Mouse (Mus musculus): ENCODE measurements around the gene Chrm2.

Chrm2 gene

DNA sequence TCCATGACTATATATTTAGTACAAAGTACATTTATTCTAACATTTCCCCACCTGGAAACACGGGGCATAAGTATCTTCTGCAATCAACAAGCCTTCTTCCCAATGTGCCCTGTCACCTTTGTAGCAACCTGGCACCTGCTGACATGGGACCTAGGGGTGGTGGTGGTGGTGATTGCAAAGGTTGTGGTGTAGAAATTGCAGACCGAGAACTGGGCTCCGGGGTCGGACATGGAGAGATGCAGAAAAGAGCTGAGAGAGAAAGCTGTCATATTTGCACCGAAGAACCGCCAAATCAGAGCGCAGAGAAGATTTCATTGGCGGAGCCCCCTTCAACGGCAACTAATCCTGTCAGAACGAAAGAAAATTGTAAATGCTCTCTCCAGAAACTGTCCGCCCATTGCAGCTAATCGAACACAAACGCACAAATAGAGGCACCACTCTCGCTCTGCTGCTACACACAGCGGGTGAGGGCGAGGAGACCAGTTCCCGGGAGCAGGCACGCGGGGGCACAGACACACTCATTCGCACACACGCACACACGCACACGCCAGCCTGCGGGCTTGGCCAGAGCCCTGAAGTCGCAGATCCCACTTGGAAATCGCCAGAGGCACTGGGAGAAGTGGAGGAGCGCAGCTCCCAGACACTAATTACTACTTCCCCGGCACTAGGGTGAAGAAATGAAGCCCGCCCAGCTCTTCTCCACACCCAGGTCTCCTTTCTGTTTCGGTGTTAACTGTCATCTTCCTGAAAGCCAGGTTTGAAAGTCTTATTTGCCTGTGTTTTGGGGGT lies at the start of gene Chrm2:
TSS of gene Chrm2 (plus strand) at position 473 of the 789 bp plus-strand sequence.
- DNase-seq (ENCODE audit: low spot score): peak; percentile 38

DNA sequence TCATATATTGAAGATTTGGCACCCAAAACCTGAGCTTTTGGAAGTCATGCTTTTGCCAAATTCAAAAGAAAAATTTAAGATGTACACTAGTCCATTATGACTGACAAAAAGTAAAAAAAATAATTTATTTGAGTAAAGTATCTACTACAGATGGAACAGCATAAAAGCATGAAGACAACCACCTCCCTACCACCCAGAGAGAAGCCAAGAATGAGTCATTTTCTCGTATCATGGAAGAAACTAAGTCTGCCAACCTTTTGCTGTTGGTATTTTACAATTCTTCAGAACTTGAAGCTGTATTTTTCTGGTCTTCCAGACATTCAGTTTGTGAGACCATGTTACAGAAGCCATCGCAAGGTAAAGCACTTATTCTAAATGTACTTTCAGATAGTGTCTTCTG lies 13.9 kb upstream of the Chrm2 start:
- DNase-seq (ENCODE audit: low spot score): no peak

- DNase-seq (ENCODE audit: low spot score): no peak
These were observed 9.9 kb upstream of the Chrm2 start for GRCm38 (mm10) chr6:36377936-36378335.

- DNase-seq (ENCODE audit: low spot score): no peak
These were observed 3.8 kb upstream of the Chrm2 start for GRCm38 (mm10) chr6:36384102-36384501.

DNA sequence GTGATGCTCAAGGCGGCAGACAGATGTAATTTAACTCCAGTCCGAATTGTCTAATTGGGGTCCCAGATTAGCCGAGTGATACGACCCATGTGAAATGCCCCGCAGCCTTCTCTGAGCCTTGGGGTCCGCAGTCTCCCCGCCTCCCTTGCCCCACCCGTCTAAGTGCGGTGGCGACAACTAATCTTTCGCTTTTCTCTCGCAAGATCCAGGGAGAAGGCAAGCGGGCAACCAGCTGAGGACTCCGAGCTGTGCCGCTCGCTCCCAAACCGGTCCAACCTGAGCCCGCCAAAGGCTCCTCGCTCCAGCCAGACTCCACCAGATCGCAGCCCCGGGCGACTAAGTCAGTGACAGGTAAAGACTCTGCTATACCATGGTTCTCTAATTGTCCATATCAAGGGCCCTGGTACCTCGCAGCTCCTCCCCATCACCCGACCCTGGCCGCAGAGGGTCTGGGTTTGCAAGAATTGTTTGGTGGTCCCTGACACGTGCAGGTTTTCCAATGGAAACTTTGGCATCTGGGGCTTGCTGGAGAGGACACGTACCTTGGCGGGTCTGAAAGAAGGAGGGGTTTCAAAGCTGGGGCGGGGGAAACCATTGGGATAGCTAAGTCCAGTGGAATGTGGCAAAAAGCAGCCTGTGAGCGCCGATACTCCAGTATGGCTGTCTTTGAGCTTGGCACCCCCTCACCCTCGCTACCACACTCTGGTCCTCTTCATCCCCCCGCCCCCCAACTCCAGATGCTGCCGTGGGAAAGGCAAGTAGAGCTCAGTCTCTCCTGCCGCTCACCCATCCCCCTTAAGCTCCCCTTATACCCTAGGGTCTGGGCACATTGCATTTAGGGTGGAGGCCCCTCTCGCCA lies 746 bp downstream of the Chrm2 start:
- peak; percentile 41 for DNase-seq (ENCODE audit: low spot score)

DNA sequence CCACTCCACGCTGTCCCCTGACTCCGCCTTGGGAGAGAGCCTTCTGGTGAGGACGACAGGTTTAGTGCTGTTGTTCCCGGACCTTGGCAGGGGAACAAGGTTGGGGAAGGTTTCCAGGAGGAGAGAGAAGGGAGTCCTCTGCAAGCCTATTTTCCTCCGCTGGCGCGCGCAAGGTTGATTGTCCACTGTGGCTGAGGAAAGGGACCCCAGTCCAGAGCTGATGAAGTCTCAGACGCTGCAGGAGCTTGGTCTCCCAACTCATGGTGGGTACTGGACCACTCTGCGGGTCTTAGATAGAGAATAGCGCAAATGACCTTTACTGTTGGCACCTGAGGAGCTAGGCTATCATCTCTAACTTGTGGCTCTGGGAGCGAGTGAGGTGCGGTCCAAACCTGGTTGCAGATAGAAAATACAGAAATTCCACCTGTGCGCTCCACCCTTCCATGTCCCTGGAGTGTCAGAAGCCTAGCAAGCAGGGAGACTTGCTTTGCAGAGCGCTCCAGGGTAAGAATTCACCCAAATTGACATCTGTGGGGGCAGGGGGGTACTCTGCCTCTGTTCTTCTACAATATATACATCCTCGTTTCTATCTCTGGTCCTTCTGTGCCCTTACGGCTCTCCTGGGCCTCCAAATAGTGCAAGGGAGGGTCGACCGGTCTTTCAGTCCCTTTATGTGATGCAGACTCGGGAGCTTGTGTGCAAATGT lies 1.5 kb downstream of the Chrm2 start:
- DNase-seq (ENCODE audit: low spot score): no peak

GRCm38 (mm10) chr6:36393705-36394104 lies 5.8 kb downstream of the Chrm2 start:
- no peak for DNase-seq (ENCODE audit: low spot score)

GRCm38 (mm10) chr6:36405139-36405538 lies 17.3 kb downstream of the Chrm2 start:
- DNase-seq (ENCODE audit: low spot score): no peak

GRCm38 (mm10) chr6:36409016-36409415 lies 21.1 kb downstream of the Chrm2 start:
- no peak for DNase-seq (ENCODE audit: low spot score)

GRCm38 (mm10) chr6:36410057-36410456 lies 22.2 kb downstream of the Chrm2 start:
- no peak for DNase-seq (ENCODE audit: low spot score)

- no peak for DNase-seq (ENCODE audit: low spot score)
These were observed 31.8 kb downstream of the Chrm2 start for GRCm38 (mm10) chr6:36419716-36420115.

DNA sequence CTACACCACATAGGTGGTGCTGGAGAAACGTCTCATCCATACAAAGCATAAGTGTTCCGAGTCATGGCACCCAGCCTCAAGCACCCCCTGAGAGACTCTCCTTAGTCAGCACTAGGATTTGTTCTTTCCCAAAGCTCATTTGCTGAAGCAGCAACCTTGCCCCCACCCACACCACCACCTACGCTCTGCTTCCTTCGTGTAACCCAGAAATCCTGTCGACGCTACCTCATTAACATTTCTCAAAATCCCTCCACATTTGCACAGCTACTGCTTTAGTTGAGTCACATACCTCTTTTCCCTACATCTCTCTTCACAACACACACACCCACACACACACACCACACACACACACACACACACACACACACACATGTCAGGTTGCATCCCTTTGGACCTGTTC lies 50.1 kb downstream of the Chrm2 start:
- DNase-seq (ENCODE audit: low spot score): no peak

DNA sequence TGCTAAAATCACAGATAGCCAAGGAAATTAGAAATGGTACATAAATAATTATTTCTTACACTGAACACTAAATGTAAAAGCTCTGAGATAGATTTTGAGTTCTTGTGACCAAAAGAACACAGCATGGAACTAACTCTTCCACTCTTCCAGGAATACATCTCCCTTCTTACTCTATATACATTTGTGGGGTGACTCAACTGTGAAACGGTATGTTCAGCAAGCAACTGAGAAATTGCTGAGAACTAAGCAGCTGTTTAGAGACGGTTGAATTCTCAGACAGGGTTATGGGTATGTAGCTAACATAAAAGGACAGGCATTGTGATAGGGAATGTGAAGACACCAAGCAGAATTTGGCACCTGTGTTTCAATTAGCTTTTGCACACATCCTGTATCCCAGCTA lies 51.3 kb downstream of the Chrm2 start:
- DNase-seq (ENCODE audit: low spot score): no peak

GRCm38 (mm10) chr6:36451480-36451879 lies 63.6 kb downstream of the Chrm2 start:
- no peak for DNase-seq (ENCODE audit: low spot score)

DNA sequence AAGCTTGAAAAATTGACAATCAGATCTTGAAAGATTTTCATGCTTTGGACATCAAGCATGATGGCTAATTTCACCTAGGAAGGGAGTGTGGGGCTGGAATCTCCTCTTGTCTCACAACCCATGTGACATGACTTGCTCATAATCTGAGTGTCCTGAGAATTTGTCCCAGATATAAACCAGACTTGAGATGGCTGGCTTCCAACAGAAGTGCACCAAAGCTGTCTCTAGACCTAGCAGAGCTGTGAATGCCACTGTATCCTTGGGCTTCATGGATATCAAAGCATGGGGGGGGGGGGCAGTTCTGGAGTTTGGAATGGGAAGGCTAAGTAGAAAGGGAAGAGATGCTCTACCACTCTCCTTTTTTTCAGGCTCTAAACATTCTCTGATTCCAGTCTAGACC lies 67.2 kb downstream of the Chrm2 start:
- no peak for DNase-seq (ENCODE audit: low spot score)

GRCm38 (mm10) chr6:36457015-36457414 lies 69.1 kb downstream of the Chrm2 start:
- no peak for DNase-seq (ENCODE audit: low spot score)

DNA sequence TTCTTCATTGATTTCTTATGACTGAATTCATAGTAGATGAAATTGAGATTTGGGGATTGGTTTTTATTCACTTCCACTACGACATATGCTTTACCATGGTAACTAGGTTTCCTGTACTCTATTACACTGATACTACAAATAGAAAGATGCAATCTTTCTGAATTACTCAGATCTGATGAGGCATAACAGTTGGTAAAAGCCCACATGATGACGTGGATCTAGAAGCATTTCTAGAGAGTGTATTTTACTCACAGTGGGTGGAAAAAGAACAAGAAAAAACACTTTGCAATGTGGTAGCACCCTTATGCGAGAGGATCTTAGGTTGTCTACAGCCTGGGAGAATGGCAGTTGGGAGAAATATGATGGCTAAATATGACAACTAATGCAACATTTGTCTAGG lies 76.1 kb downstream of the Chrm2 start:
- DNase-seq (ENCODE audit: low spot score): no peak

DNA sequence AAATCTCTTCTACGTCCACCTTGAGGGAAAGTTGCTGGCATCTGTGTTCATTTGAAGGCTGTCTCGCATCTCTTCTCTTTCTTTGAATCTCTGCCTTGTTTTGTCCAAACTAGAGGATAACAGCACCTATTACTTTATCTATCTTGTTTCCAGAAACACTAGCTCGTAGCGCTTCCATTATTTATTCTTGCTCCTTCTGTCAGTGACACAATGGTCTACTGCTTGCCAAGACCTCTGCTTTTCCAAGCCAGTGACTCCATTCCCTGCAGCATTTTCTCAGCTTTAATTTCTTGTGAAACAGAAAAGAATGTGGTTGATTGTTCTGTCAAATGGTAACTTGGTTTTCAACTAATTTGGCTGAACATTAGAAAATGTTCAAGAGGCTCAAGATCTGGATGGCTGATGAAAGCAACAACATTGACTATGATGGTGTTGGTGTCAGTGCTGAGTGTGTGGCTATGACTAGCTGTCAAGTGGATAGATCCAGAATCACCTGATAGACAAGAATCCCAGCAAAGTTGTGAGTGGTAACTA lies 96.3 kb downstream of the Chrm2 start:
- DNase-seq (ENCODE audit: low spot score): no peak

DNA sequence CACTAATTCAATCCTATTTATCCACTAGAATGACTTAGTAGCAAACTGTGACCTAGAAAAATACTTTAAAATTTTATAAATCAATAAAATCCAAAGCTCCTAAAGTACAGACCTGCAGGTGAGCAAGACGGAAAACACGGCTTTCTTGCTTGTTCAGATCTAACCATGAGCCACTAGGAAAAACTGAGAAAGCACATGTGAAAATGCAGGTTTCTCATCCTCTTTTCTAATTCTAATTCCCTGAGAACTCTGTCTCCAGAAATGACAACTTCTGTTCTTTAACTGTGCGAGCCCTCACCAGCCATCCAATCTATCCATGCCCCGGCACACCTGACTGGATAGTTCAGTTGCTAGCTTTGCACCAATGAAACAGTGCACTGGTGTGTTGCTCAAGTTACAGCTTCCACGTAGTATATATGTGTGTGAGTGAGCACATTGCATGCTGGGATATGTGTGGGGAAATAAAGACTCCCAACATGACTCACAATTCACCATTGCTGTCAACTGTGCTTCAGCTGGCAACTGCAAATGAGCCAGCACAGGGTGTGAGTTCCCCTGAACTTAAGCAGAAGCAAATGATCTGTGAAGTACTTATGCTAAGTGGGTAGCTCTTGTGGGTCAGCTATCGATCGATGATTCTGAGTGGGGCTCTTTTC lies 119.3 kb downstream of the Chrm2 start:
- no peak for DNase-seq (ENCODE audit: low spot score)

- DNase-seq (ENCODE audit: low spot score): no peak
These were observed 120.1 kb downstream of the Chrm2 start for GRCm38 (mm10) chr6:36507946-36508345.

DNA sequence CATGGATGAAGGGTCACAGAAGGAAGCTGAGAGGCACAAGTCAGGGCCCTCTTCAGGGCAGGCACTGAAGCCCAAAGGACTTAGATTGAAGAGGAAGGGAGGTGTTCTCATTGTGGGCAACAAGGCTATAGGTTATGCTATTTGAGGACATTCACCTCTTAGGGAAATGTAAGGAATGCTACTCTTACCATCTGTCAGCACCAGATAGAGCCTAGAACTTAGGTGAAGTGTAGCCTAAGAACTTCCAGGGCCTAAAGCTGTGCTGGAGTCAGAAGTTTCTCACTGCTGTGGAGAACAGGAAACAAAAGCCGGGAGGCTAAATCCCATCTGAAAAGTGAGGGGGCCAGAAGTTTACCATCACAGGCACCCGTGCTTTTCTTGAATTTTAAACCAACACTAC lies 120.6 kb downstream of the Chrm2 start:
- no peak for DNase-seq (ENCODE audit: low spot score)

DNA sequence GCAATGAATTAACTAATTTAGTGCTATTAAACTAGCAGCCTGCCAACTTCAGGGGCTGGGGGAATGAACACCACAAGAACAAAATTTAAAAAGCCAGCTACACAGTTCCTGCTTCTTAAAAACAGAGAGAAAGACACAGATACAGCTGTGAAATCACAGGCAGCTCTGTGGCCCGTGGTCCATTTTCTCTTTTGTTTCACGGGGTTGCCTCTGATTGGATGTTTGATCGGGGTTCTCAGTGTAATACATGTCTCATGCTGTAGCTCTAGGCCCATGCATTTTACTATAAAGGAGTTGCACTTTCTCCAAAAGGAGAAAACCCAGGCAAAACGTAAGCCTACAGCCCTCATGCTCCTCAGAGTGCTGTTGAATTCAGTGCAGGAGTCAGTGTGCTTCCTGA lies 128.6 kb downstream of the Chrm2 start:
- DNase-seq (ENCODE audit: low spot score): no peak
